Mouse (Mus musculus) heart, embryonic 13.5 days (tissue): ENCODE results near the gene Aym1. TPM values are rescaled to one million over a fixed set of nuclear protein-coding genes. Genes with fewer than 3 reads are reported as not detected.
A peak's percentile ranks its signal among the peaks of the same experiment; 100 is the strongest.
"Not testable (repeated sequence)": the region's sequence is repeated elsewhere in the genome, so short reads cannot be mapped to it uniquely, and the experiment has no call there.

Experiments
- ATAC-seq: fragments of 200-750 bp; cut with Nextera tagmentation; 2 replicates; pipeline ENCODE4 v1.8.0; 2017; ENCODE audit warnings: moderate TSS enrichment; ENCODE audit not compliant: insufficient number of reproducible peaks, low FRiP score, low TSS enrichment; ENCODE audit errors: extremely low read depth
- H3K27ac ChIP-seq: fragments of 300-500 bp; sonication (generic); replicated peaks from 2 replicates; pipeline ENCODE4 v1.5.1; 2015; ENCODE audit warnings: moderate library complexity, mild to moderate bottlenecking, inconsistent platforms
- H3K27me3 ChIP-seq: fragments of 300-500 bp; sonication (generic); replicated peaks from 2 replicates; pipeline ENCODE4 v1.6.1; 2015; ENCODE audit warnings: mild to moderate bottlenecking, inconsistent platforms
- H3K36me3 ChIP-seq: fragments of 300-500 bp; sonication (generic); 2 replicates; pipeline ENCODE4 v1.6.1; 2015; ENCODE audit warnings: mild to moderate bottlenecking, inconsistent platforms
- H3K4me1 ChIP-seq: fragments of 300-500 bp; sonication (generic); 2 replicates; pipeline ENCODE4 v1.6.1; 2015; ENCODE audit warnings: inconsistent platforms
- H3K4me2 ChIP-seq: fragments of 300-500 bp; sonication (generic); 2 replicates; pipeline ENCODE4 v1.6.1; 2015; ENCODE audit warnings: inconsistent platforms, mild to moderate bottlenecking, moderate library complexity
- H3K4me3 ChIP-seq: fragments of 300-500 bp; sonication (generic); 2 replicates; pipeline ENCODE4 v1.5.1; 2015; ENCODE audit warnings: moderate library complexity, mild to moderate bottlenecking, inconsistent platforms
- H3K9ac ChIP-seq: fragments of 300-500 bp; sonication (generic); 2 replicates; pipeline ENCODE4 v1.6.1; 2015; ENCODE audit warnings: inconsistent platforms, mild to moderate bottlenecking, moderate library complexity
- H3K9me3 ChIP-seq: fragments of 300-500 bp; sonication (generic); 2 replicates; pipeline ENCODE4 v1.6.1; 2016; ENCODE audit warnings: inconsistent platforms
- WGBS: fragments of 180-500 bp; shearing (Covaris S2); methylation state at CpG from one replicate; pipeline ENCODE4 v1.1.7; 2015; ENCODE audit warnings: mixed read lengths; 5-methylcytosine and 5-hydroxymethylcytosine counted together
- polyA plus RNA-seq: library from polyadenylated mRNA; unstranded; fragments of >200 nt; fragmentation: Nextera tagmentation; extraction: Ambion mirVana; gene quantifications from 2 replicates; pipeline ENCODE4 v1.2.1, GENCODE M21; 2015

Aym1 gene
- polyA plus RNA-seq, 1 experiment from 2014 or later, result not detected

GRCm38 (mm10) chr5:113357656-113358055 is 562 bp downstream of the Aym1 start:
- Histone ChIP-seq H3K4me2 (no peak overlapping the region), H3K9ac (no peak overlapping the region), H3K4me3 (no peak overlapping the region), H3K9me3 (no peaks in the 10 kb centered on the region), H3K27ac (no peak overlapping the region), H3K4me1 (no peaks in the 10 kb centered on the region), H3K27me3 (peaks cover 88% of the 10 kb centered on the region), H3K36me3 (no peaks in the 10 kb centered on the region)
- ATAC-seq, result no peak
- 51% methylated on average over 3 of the region's 3 CpGs for WGBS

- H3K4me2 ChIP-seq, result no peak overlapping the region
- H3K36me3 ChIP-seq, result no peaks in the 10 kb centered on the region
- H3K9me3 ChIP-seq, result no peaks in the 10 kb centered on the region
- ATAC-seq, result no peak; the same call in 1 of the 2 replicates
- no peak overlapping the region for H3K9ac ChIP-seq
- no peaks in the 10 kb centered on the region for H3K4me1 ChIP-seq
- WGBS, result 6% methylated on average over 11 of the region's 11 CpGs
- peaks cover 85% of the 10 kb centered on the region for H3K27me3 ChIP-seq
- H3K27ac ChIP-seq, result no peak overlapping the region
- no peak overlapping the region for H3K4me3 ChIP-seq
These were observed 1.7 kb downstream of the Aym1 start for GRCm38 (mm10) chr5:113358833-113359232.

GRCm38 (mm10) chr5:113361283-113361682 is 4.2 kb downstream of the Aym1 start:
- H3K36me3 ChIP-seq, result no peaks in the 10 kb centered on the region
- no peak overlapping the region for H3K9ac ChIP-seq
- H3K9me3 ChIP-seq, result no peaks in the 10 kb centered on the region
- H3K27me3 ChIP-seq, result peaks cover 84% of the 10 kb centered on the region
- no peaks in the 10 kb centered on the region for H3K4me1 ChIP-seq
- ATAC-seq, result no peak
- no peak overlapping the region for H3K4me2 ChIP-seq
- H3K27ac ChIP-seq, result no peak overlapping the region
- WGBS, result 71% methylated on average over 7 of the region's 7 CpGs
- no peak overlapping the region for H3K4me3 ChIP-seq

- no peak overlapping the region for H3K27ac ChIP-seq
- H3K4me3 ChIP-seq, result no peak overlapping the region
- H3K27me3 ChIP-seq, result peaks cover 84% of the 10 kb centered on the region
- ATAC-seq, result no peak
- no peaks in the 10 kb centered on the region for H3K36me3 ChIP-seq
- H3K9ac ChIP-seq, result no peak overlapping the region
- 67% methylated on average over 9 of the region's 9 CpGs for WGBS
- H3K4me1 ChIP-seq, result no peaks in the 10 kb centered on the region
- no peaks in the 10 kb centered on the region for H3K9me3 ChIP-seq
- H3K4me2 ChIP-seq, result no peak overlapping the region
These were observed 5.3 kb downstream of the Aym1 start for GRCm38 (mm10) chr5:113362258-113362996.

GRCm38 (mm10) chr5:113363177-113363576 is 6.1 kb downstream of the Aym1 start:
- no peak for ATAC-seq
- Histone ChIP-seq H3K27me3 (peaks cover 80% of the 10 kb centered on the region), H3K4me1 (no peaks in the 10 kb centered on the region), H3K27ac (no peak overlapping the region), H3K4me3 (no peak overlapping the region), H3K4me2 (no peak overlapping the region), H3K9me3 (no peaks in the 10 kb centered on the region), H3K9ac (no peak overlapping the region), H3K36me3 (no peaks in the 10 kb centered on the region)
- WGBS, result 79% methylated on average over 8 of the region's 8 CpGs

GRCm38 (mm10) chr5:113365921-113366320 is 8.8 kb downstream of the Aym1 start:
- H3K9me3 ChIP-seq, result no peaks in the 10 kb centered on the region
- no peak overlapping the region for H3K4me3 ChIP-seq
- 1% methylated on average over 20 of the region's 20 CpGs for WGBS
- H3K4me1 ChIP-seq, result no peaks in the 10 kb centered on the region
- no peaks in the 10 kb centered on the region for H3K36me3 ChIP-seq
- no peak overlapping the region for H3K9ac ChIP-seq
- H3K27me3 ChIP-seq, result peaks cover 60% of the 10 kb centered on the region
- no peak overlapping the region for H3K27ac ChIP-seq
- no peak overlapping the region for H3K4me2 ChIP-seq
- no peak for ATAC-seq

DNA sequence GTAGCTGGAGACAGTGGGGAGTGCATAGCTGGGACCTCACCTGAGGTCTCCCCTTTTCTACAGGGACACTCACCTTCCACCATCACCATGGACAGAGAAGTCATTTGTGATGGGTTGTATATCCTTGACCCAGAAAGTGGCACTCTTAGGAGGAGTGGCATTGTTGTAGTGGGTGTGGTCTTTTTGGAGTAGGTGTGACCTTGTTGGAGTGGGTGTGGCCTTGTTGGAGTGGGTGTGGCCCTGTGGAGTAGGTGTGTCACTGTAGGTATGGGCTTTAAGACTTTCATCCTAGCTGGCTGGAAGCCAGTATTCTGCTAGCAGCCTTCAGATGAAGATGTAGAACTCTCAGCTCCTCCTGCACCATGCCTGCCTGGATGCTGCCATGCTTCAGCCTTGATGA is 10.6 kb downstream of the Aym1 start:
- H3K4me3 ChIP-seq, H3K27ac ChIP-seq, H3K9me3 ChIP-seq, H3K9ac ChIP-seq, H3K4me2 ChIP-seq, ATAC-seq, H3K36me3 ChIP-seq, H3K4me1 ChIP-seq: not testable (repeated sequence)
- H3K27me3 ChIP-seq, result peaks cover 64% of the 10 kb centered on the region

DNA sequence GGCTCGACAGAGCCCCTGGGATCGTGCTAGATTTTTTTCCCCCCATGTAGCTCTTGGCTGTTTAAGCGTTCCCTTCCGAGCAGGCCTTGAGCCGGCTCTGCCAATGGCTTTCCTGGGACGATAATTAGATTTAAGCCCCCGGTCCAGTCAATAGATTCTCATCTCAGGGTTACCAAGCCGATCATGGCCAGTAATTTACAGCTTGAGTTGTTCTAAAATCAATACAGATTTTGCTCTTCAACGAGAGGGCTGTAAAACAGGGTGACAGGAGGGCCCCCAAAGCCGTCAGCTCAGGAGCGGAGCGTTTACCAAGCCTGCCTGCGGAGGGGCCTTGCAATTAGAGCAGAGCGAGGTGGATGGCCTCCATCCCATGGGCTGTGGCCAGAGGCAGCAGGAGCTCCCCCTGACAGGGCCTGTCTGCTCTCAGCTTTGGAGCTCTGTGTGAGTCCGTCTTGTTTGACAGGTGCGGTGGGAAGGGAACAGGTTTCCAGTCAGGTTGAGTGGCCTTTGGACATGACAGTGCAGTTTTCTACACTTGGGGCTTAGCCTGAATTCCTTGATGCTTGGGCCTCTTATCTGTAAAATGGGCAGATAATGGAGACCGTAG is 12.3 kb downstream of the Aym1 start:
- ATAC-seq, result no peak
- 71% methylated on average over 17 of the region's 17 CpGs for WGBS
- H3K27me3 ChIP-seq, result peaks cover 66% of the 10 kb centered on the region
- no peaks in the 10 kb centered on the region for H3K9me3 ChIP-seq
- no peak overlapping the region for H3K27ac ChIP-seq
- peaks cover 7% of the 10 kb centered on the region for H3K4me1 ChIP-seq
- no peak overlapping the region for H3K4me3 ChIP-seq
- no peak overlapping the region for H3K9ac ChIP-seq
- H3K36me3 ChIP-seq, result no peaks in the 10 kb centered on the region
- H3K4me2 ChIP-seq, result no peak overlapping the region

DNA sequence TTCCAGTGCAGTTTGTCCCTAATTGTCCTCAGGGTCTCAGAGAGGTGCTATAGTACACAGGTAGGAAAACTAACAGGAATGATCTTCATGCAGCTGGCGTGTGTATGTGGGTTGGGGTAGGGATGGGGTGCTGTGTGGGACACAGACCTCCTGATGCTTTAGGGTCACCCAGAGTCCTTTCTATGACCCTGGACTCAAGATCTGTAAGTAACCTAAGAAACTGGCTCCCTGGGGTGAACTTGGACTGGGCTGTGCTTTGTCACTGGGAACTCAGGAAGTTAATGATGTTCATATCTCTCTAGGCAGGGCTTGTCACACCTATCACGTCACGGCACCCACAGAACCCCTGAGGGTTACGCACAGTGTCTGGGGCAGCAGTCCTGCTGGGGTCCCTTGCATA is 15.4 kb downstream of the Aym1 start:
- Histone ChIP-seq H3K4me1 (peaks cover 7% of the 10 kb centered on the region), H3K36me3 (no peaks in the 10 kb centered on the region), H3K27ac (no peak overlapping the region), H3K4me3 (no peak overlapping the region), H3K4me2 (no peak overlapping the region), H3K9me3 (no peaks in the 10 kb centered on the region), H3K9ac (no peak overlapping the region), H3K27me3 (peaks cover 54% of the 10 kb centered on the region)
- WGBS, result 53% methylated on average over 4 of the region's 4 CpGs
- no peak for ATAC-seq

DNA sequence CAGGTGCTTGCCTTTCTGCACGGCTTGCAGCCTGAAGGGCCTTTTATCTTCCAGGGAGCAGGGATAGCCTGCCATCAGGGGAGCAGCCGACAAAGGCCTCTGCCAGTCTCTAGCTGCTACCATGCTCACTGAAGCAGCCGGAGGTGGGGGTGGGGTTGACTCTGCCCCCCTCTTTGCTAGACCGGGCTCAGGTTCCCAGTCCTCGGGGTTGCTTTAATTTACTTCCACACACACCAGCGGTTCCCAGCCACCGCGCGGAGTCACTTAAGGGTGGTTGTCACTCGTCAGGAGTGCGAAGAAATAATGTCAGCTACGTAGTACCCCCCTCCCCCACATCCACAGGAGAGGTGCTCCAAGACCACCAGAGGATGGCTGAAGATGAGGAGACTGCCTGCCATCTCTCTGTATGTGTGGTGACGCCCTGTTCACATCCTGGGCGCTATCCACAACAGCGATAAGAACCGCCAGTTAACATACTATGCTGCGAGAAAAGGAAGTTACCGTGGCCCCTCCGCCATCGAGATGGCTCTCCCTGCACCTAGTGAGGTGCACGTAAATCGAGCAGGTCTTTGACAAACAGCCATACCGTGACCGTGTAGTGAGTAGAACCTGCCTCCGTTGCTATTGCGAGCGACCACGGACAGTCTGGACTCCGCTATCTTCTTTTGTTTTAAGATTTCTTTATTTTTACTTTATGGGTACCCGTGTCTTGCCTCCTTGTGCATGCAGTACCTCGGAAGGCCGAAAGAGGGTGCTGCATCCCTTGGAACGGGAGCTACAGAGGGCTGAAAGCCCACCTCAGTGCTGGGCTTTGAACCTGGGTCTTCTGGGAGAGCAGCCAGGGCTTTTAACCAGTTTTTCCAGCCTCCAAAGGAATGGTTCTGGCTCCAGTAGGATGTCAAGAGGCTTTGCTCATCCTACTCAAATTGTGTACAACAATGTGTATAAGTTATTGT is 16.2 kb downstream of the Aym1 start:
- H3K4me1 ChIP-seq, result peaks cover 7% of the 10 kb centered on the region
- no peaks in the 10 kb centered on the region for H3K36me3 ChIP-seq
- H3K9me3 ChIP-seq, result no peaks in the 10 kb centered on the region
- no peak for ATAC-seq
- 0 out of 2 replicates have a peak overlapping the region, but pooled peaks have one; percentile 9 for H3K9ac ChIP-seq
- peak overlapping the region; percentile 22 for H3K4me3 ChIP-seq
- H3K27ac ChIP-seq, result no peak overlapping the region
- H3K27me3 ChIP-seq, result peaks cover 51% of the 10 kb centered on the region
- 3% methylated on average over 33 of the region's 33 CpGs for WGBS
- peak overlapping the region; percentile 58 for H3K4me2 ChIP-seq

- 72% methylated on average over 10 of the region's 10 CpGs for WGBS
- Histone ChIP-seq H3K4me3 (no peak overlapping the region), H3K9me3 (no peaks in the 10 kb centered on the region), H3K36me3 (no peaks in the 10 kb centered on the region), H3K9ac (no peak overlapping the region), H3K4me2 (no peak overlapping the region), H3K27ac (no peak overlapping the region), H3K27me3 (peaks cover 51% of the 10 kb centered on the region), H3K4me1 (peaks cover 7% of the 10 kb centered on the region)
- ATAC-seq, result no peak
These were observed 17.2 kb downstream of the Aym1 start for GRCm38 (mm10) chr5:113374290-113374689.
